Mouse (Mus musculus) myocyte (in vitro differentiated cells): ENCODE data around the gene Rad17.

ENCODE experiments used
- CEBPB ChIP-seq: IDR thresholded peaks from 2 replicates; pipeline ENCODE4 v1.6.1; 2011; ENCODE audit warnings: mild to moderate bottlenecking, moderate library complexity; ENCODE audit not compliant: poor library complexity, insufficient read depth, severe bottlenecking
- E2F4 ChIP-seq: IDR thresholded peaks from one replicate; pipeline ENCODE4 v1.6.1; 2011; ENCODE audit warnings: mild to moderate bottlenecking, control low read depth, moderate library complexity; ENCODE audit not compliant: insufficient read depth
- MAX ChIP-seq: IDR thresholded peaks from one replicate; pipeline ENCODE4 v1.6.1; 2011; ENCODE audit warnings: low read depth, mild to moderate bottlenecking, control low read depth
- MYOD1 ChIP-seq, 3 experiments: IDR thresholded peaks; one replicate each; pipeline ENCODE4 v1.6.1; 2011; ENCODE audit warnings: control low read depth in 2 of 3, low read depth in 2 of 3, mild to moderate bottlenecking in 2 of 3, moderate library complexity in 1 of 3; ENCODE audit not compliant: insufficient read length in 2 of 3, control insufficient read depth in 1 of 3
- MYOG ChIP-seq, 3 experiments: IDR thresholded peaks; one replicate each; pipeline ENCODE4 v1.6.1; 2011; ENCODE audit warnings: control low read depth in 2 of 3, low read depth in 2 of 3, mild to moderate bottlenecking in 2 of 3; ENCODE audit not compliant: insufficient read length in 2 of 3, control insufficient read depth in 1 of 3, insufficient read depth in 1 of 3
- POLR2A ChIP-seq: IDR thresholded peaks from one replicate; pipeline ENCODE4 v1.6.1; 2011; ENCODE audit warnings: low read depth, mild to moderate bottlenecking, control low read depth, moderate library complexity; ENCODE audit not compliant: insufficient read length
- POLR2AphosphoS2 ChIP-seq: IDR thresholded peaks from one replicate; pipeline ENCODE4 v1.6.1; 2011; ENCODE audit warnings: low read depth, control low read depth; ENCODE audit not compliant: insufficient read length
- REST ChIP-seq: IDR thresholded peaks from one replicate; pipeline ENCODE4 v1.6.1; 2011; ENCODE audit warnings: mild to moderate bottlenecking, control low read depth, moderate library complexity; ENCODE audit not compliant: insufficient read depth, insufficient read length
- SRF ChIP-seq: IDR thresholded peaks from one replicate; pipeline ENCODE4 v1.6.1; 2011; ENCODE audit warnings: low read depth; ENCODE audit not compliant: control insufficient read depth, insufficient read length
- TCF12 ChIP-seq: IDR thresholded peaks from one replicate; pipeline ENCODE4 v1.6.1; 2011; ENCODE audit warnings: mild to moderate bottlenecking, control low read depth; ENCODE audit not compliant: poor library complexity, insufficient read depth, severe bottlenecking
- USF1 ChIP-seq: IDR thresholded peaks from one replicate; pipeline ENCODE4 v1.6.1; 2011; ENCODE audit warnings: low read depth, mild to moderate bottlenecking, control low read depth, moderate library complexity

- no peak for TF ChIP-seq POLR2A
- TF ChIP-seq POLR2AphosphoS2 = no peak
- no peak for TF ChIP-seq USF1
- TF ChIP-seq CEBPB = no peak
- no peak for TF ChIP-seq MYOD1 (IDR thresholded peaks at IDR 0.05; ENCODE audit: control insufficient read depth in 1 of 3, insufficient read length in 2 of 3, low read depth in 2 of 3)
- TF ChIP-seq MAX = no peak
- no peak for TF ChIP-seq TCF12
- no peak for TF ChIP-seq E2F4
- no peak for TF ChIP-seq SRF
- TF ChIP-seq REST = no peak
- no peak for TF ChIP-seq MYOG (IDR thresholded peaks at IDR 0.05; ENCODE audit: control insufficient read depth in 1 of 3, insufficient read depth in 1 of 3, insufficient read length in 2 of 3, low read depth in 2 of 3)
Measured at GRCm38 (mm10) chr13:100603738-100604095, 47.1 kb downstream of the Rad17 start.
